Mouse (Mus musculus): ENCODE results near the gene Szrd1. TPM values are rescaled to one million over a fixed set of nuclear protein-coding genes. Genes with fewer than 3 reads are reported as not detected.

Szrd1 gene
- polyA plus RNA-seq, 1 experiment from 2014 or later, result 24.9 TPM

- Histone ChIP-seq H3K4me3 (no peak overlapping the region), H3K9me3 (no peaks in the 10 kb centered on the region; the same call in 1 of the 2 replicates), H3K4me1 (replicated peaks) (no peaks in the 10 kb centered on the region), H3K27me3 (no peaks in the 10 kb centered on the region), H3K27ac (replicated peaks) (no peak overlapping the region), H3K9ac (no peak overlapping the region), H3K36me3 (0 out of 2 replicates have a peak, but pooled peaks cover 7% of the 10 kb centered on the region), H3K4me2 (no peak overlapping the region)
- no peak for ATAC-seq (ENCODE audit: low FRiP score, low read depth)
- 75% methylated on average over 16 of the region's 16 CpGs for WGBS
Measured at GRCm38 (mm10) chr4:141106526-141107183, 32.9 kb downstream of the Szrd1 start.

DNA sequence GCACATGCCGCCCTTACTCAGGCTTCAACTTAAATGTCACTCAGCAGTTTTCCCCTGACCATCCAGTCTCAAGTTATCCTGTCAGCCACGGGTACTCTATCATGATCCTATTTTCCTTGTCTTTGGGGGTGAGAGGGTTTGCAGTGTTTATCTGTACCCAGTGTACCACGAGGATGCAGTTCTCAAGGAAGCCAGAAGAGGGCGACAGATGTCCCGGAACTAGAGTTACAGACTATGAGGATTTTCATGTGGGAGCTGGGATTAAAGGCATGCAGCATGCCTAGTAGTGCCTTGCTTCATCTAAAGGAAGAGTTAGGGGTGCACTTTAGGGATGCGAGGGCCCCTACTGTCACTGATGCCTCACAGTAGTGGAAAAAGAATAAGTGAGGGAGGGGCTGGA is 37.7 kb downstream of the Szrd1 start:
- Histone ChIP-seq H3K4me1 (replicated peaks) (0 out of 2 replicates have a peak, but pooled peaks cover under 1% of the 10 kb centered on the region), H3K9ac (no peak overlapping the region), H3K4me3 (no peak overlapping the region), H3K27me3 (no peaks in the 10 kb centered on the region), H3K4me2 (no peak overlapping the region), H3K36me3 (no peaks in the 10 kb centered on the region), H3K27ac (replicated peaks) (no peak overlapping the region), H3K9me3 (no peaks in the 10 kb centered on the region)
- WGBS, result 65% methylated on average over 6 of the region's 6 CpGs
- no peak for ATAC-seq (ENCODE audit: low FRiP score, low read depth)

DNA sequence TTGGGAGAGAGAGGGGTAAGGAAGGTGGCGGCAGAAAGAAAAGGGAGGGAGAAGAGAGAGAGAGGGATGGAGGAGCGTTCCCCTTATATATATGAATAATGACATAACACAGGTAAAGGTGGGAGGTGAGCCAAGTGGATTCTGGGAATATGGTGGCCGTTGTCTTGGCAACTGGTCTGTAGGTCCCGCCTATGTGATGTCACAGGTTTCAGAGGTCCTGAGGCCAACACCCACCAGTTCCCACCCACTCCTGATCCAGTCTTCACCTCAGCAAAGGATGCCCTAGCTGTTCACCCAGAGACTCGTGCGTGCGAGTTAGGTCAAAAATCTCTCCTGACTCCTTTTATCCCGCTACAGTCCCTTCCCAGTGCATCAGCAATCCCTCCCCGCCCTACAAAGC is 38.3 kb downstream of the Szrd1 start:
- Histone ChIP-seq H3K4me2 (no peak overlapping the region), H3K36me3 (no peaks in the 10 kb centered on the region), H3K4me3 (no peak overlapping the region), H3K4me1 (replicated peaks) (0 out of 2 replicates have a peak, but pooled peaks cover 2% of the 10 kb centered on the region), H3K9me3 (no peaks in the 10 kb centered on the region), H3K27me3 (no peaks in the 10 kb centered on the region), H3K27ac (replicated peaks) (no peak overlapping the region), H3K9ac (no peak overlapping the region)
- ATAC-seq (ENCODE audit: low FRiP score, low read depth), result no peak
- 97% methylated on average over 9 of the region's 9 CpGs for WGBS

DNA sequence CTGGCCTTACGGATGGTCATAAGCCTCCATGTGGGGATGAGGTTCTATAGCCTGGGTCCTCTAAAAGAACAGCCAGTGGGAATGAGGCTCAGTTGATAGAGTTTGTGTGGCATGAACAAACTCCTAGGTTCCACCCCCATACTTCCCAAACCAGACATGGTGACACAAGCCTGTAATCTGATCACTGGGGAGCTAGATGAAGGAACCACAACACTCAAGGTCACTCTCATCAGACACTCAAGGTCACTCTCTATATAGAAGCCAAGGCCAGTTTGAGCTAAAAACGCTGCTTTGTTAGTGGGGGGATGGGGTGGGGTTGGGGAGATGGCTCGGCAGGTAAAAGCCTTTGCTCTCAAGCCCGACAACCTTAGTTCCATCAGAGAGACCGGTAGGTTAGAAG is 39.6 kb downstream of the Szrd1 start:
- 84% methylated on average over 5 of the region's 5 CpGs for WGBS
- Histone ChIP-seq H3K36me3 (no peaks in the 10 kb centered on the region), H3K4me3 (no peak overlapping the region), H3K27ac (replicated peaks) (no peak overlapping the region), H3K4me2 (no peak overlapping the region), H3K4me1 (replicated peaks) (0 out of 2 replicates have a peak, but pooled peaks cover 2% of the 10 kb centered on the region), H3K9ac (no peak overlapping the region), H3K9me3 (no peaks in the 10 kb centered on the region), H3K27me3 (no peaks in the 10 kb centered on the region)
- no peak for ATAC-seq (ENCODE audit: low FRiP score, low read depth)

- no peak for ATAC-seq (ENCODE audit: low FRiP score, low read depth)
- Histone ChIP-seq H3K4me3 (no peak overlapping the region), H3K4me2 (no peak overlapping the region), H3K9me3 (no peaks in the 10 kb centered on the region), H3K9ac (no peak overlapping the region), H3K4me1 (replicated peaks) (0 out of 2 replicates have a peak, but pooled peaks cover 2% of the 10 kb centered on the region), H3K27ac (replicated peaks) (no peak overlapping the region), H3K27me3 (no peaks in the 10 kb centered on the region), H3K36me3 (no peaks in the 10 kb centered on the region)
- 85% methylated on average over 4 of the region's 4 CpGs for WGBS
Measured at GRCm38 (mm10) chr4:141098935-141099334, 40.6 kb downstream of the Szrd1 start.

GRCm38 (mm10) chr4:141096710-141097109 is 42.9 kb downstream of the Szrd1 start:
- no peak for ATAC-seq (ENCODE audit: low FRiP score, low read depth)
- Histone ChIP-seq H3K27me3 (no peaks in the 10 kb centered on the region), H3K4me2 (no peak overlapping the region), H3K36me3 (no peaks in the 10 kb centered on the region), H3K4me1 (replicated peaks) (0 out of 2 replicates have a peak, but pooled peaks cover 2% of the 10 kb centered on the region), H3K9me3 (no peaks in the 10 kb centered on the region), H3K9ac (no peak overlapping the region), H3K4me3 (no peak overlapping the region), H3K27ac (replicated peaks) (no peak overlapping the region)
- 17% methylated on average over 9 of the region's 9 CpGs for WGBS

- ATAC-seq (ENCODE audit: low FRiP score, low read depth), result no peak
- 83% methylated on average over 10 of the region's 10 CpGs for WGBS
- Histone ChIP-seq H3K27ac (replicated peaks) (no peak overlapping the region), H3K4me3 (no peak overlapping the region), H3K27me3 (no peaks in the 10 kb centered on the region), H3K9me3 (no peaks in the 10 kb centered on the region), H3K4me1 (replicated peaks) (0 out of 2 replicates have a peak, but pooled peaks cover 2% of the 10 kb centered on the region), H3K36me3 (no peaks in the 10 kb centered on the region), H3K9ac (no peak overlapping the region), H3K4me2 (no peak overlapping the region)
Measured at GRCm38 (mm10) chr4:141095016-141095415, 44.6 kb downstream of the Szrd1 start.

- no peak overlapping the region for H3K9ac ChIP-seq
- no peak overlapping the region for H3K4me2 ChIP-seq
- ATAC-seq (ENCODE audit: low FRiP score, low read depth), result no peak
- H3K4me3 ChIP-seq, result no peak overlapping the region
- no peaks in the 10 kb centered on the region for H3K9me3 ChIP-seq
- H3K27ac ChIP-seq (replicated peaks), result no peak overlapping the region
- H3K27me3 ChIP-seq, result no peaks in the 10 kb centered on the region
- no peaks in the 10 kb centered on the region for H3K4me1 ChIP-seq (replicated peaks)
- 80% methylated on average over 9 of the region's 9 CpGs for WGBS
- H3K36me3 ChIP-seq, result no peaks in the 10 kb centered on the region
Measured at GRCm38 (mm10) chr4:141088714-141089113, 50.9 kb downstream of the Szrd1 start.

- 78% methylated on average over 6 of the region's 6 CpGs for WGBS
- Histone ChIP-seq H3K27me3 (no peaks in the 10 kb centered on the region), H3K4me3 (no peak within 1 kb of the TSS), H3K36me3 (no peaks in the 10 kb centered on the region), H3K9ac (no peak within 1 kb of the TSS), H3K4me1 (replicated peaks) (no peaks in the 10 kb centered on the region), H3K9me3 (no peaks in the 10 kb centered on the region), H3K4me2 (no peak within 1 kb of the TSS), H3K27ac (replicated peaks) (no peak within 1 kb of the TSS)
- no peak for ATAC-seq (ENCODE audit: low FRiP score, low read depth)
Measured at GRCm38 (mm10) chr4:141088033-141088432, 51.5 kb downstream of the Szrd1 start, which contains the start of gene Spata21. Spata21 (plus strand) TSS chr4:141088333.

DNA sequence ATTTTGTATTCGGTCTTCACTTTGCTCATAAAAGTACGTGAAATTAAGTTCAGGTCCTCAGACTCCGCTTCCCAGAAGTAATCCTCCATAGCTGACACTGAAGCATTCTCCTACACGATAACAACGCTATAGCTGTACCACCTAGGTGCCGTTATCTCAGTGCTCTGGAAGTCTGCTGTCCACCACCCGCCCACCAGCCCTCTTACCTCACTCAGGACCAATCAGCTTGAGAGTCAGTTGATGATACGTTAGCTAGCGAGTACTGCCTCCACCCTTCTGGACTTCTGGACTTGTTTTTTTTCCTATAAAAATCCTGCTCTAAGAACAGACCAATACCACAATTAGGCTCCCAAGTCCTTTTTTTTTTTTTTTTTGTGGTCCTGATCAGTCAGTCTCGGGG is 52.7 kb downstream of the Szrd1 start:
- Histone ChIP-seq H3K9ac (no peak overlapping the region), H3K9me3 (no peaks in the 10 kb centered on the region), H3K4me3 (no peak overlapping the region), H3K4me1 (replicated peaks) (no peaks in the 10 kb centered on the region), H3K4me2 (no peak overlapping the region), H3K27me3 (no peaks in the 10 kb centered on the region), H3K36me3 (no peaks in the 10 kb centered on the region), H3K27ac (replicated peaks) (no peak overlapping the region)
- no peak for ATAC-seq (ENCODE audit: low FRiP score, low read depth)
- WGBS, result 82% methylated on average over 10 of the region's 10 CpGs

- Histone ChIP-seq H3K9ac (no peak overlapping the region), H3K9me3 (no peaks in the 10 kb centered on the region), H3K4me3 (peak overlapping the region; percentile 84), H3K36me3 (peaks cover 4% of the 10 kb centered on the region; the same call in 1 of the 2 replicates), H3K27me3 (no peaks in the 10 kb centered on the region), H3K4me1 (replicated peaks) (peaks cover 22% of the 10 kb centered on the region), H3K27ac (replicated peaks) (no peak overlapping the region), H3K4me2 (no peak overlapping the region; the same call in 1 of the 2 replicates)
- 71% methylated on average over 18 of the region's 18 CpGs for WGBS
- ATAC-seq (ENCODE audit: low FRiP score, low read depth), result peak; percentile 27; the same call in 1 of the 2 replicates
Measured at GRCm38 (mm10) chr4:141078510-141079137, 61.0 kb downstream of the Szrd1 start.

- Histone ChIP-seq H3K9ac (peak within 1 kb of the TSS; percentile 94), H3K27ac (replicated peaks) (peak within 1 kb of the TSS; percentile 84), H3K4me1 (replicated peaks) (peaks cover 22% of the 10 kb centered on the region), H3K27me3 (no peaks in the 10 kb centered on the region), H3K4me2 (peak within 1 kb of the TSS; percentile 83), H3K36me3 (peaks cover 11% of the 10 kb centered on the region), H3K4me3 (peak within 1 kb of the TSS; percentile 84), H3K9me3 (no peaks in the 10 kb centered on the region)
- ATAC-seq (ENCODE audit: low FRiP score, low read depth), result peak; percentile 93
- under 1% methylated on average over 67 of the region's 67 CpGs for WGBS
Measured at GRCm38 (mm10) chr4:141077681-141078509, 61.7 kb downstream of the Szrd1 start, which contains the start of gene Necap2. Necap2 (minus strand) TSS chr4:141078357.

Data from hindbrain, embryonic 15.5 days (tissue).